10 mouse cellular contexts compared by ENCODE assay signal in genomic region chr2:32079191-32079725, GRCm38 (mm10). TPM values are rescaled to one million over a fixed set of nuclear protein-coding genes. Genes with fewer than 3 reads are reported as not detected.
A peak's percentile ranks its signal among the peaks of the same experiment; 100 is the strongest.
DNase-seq lines count a peak whose midpoint lies in the region.
"Had no signal": no experiment of that assay in that cellular context is flagged by ENCODE, and none has a peak within 500 bp of the region (broad histone marks: within the 10 kb centered on the region; RNA-seq: fewer than 3 reads in every experiment).

No protein-coding gene starts in this region.

- peaks cover 18% of the 10 kb centered on the region for H3K4me1 ChIP-seq in brown adipose tissue, adult 24 weeks (ENCODE audit: control insufficient read depth, insufficient read depth, insufficient read length, low read length)

- DNase-seq in kidney, postnatal 10 days = peak; percentile 40
- DNase-seq in kidney, adult 11 months = no peak
- peak; percentile 82 for DNase-seq in adrenal gland, adult 2 months
- DNase-seq in naive thymus-derived CD4-positive, alpha-beta T cell, adult 2 months (ENCODE audit: low read depth) = peak; percentile 54
- DNase-seq in layer of hippocampus, adult 11-12 months (ENCODE audit: low spot score) = no peak
- no peak for DNase-seq in right cerebral cortex, postnatal 10 days (ENCODE audit: low spot score in 2 of 2)
- no peak for DNase-seq in urinary bladder, postnatal 14 days (ENCODE audit: low spot score)
- DNase-seq: cerebellum, postnatal 14 days had no signal

- H3K4me3 ChIP-seq in brown adipose tissue, adult 24 weeks (ENCODE audit: insufficient read depth, low read depth, low read length) = no peak overlapping the region
- H3K4me3 ChIP-seq: intestine, embryonic 15.5 days had no signal

- H3K27ac ChIP-seq in brown adipose tissue, adult 24 weeks (replicated peaks; ENCODE audit: low read depth, low read length) = peak overlapping the region; percentile 79; the same call in 1 of the 2 replicates

RNA-seq across cellular contexts. Expression of gene Fam78a, which starts 5.4 kb away (rescaled TPM):
- total RNA-seq in adrenal gland, adult 2 months (2021) = 1 to 10 TPM; 1.5 to 4.8 TPM
- polyA plus RNA-seq in adrenal gland, adult 2 months (2012; rRNA removed) = 2.6 and 6.5 TPM in 2 replicates
- polyA plus RNA-seq in brown adipose tissue, adult 24 weeks (2012; ENCODE audit: insufficient read depth, insufficient read length, missing spikeins) = 0.24 and 1.0 TPM in 2 replicates

RNA-seq across cellular contexts. Expression of gene Plpp7, which starts 16.1 kb away (rescaled TPM):
- 1 to 10 TPM; 4.0 to 4.2 TPM for total RNA-seq in adrenal gland, adult 2 months (2021)
- 35.8 and 42.0 TPM in 2 replicates for polyA plus RNA-seq in adrenal gland, adult 2 months (2012; rRNA removed)
- 4.1 and 4.6 TPM in 2 replicates for polyA plus RNA-seq in brown adipose tissue, adult 24 weeks (2012; ENCODE audit: insufficient read depth, insufficient read length, missing spikeins)

Comparison
In these comparisons a context has a peak if more than half of its experiments do, and no peak if none do; other contexts are left out.
1. DNase-seq: peak in kidney, postnatal 10 days (single experiment), adrenal gland, adult 2 months (single experiment) and naive thymus-derived CD4-positive, alpha-beta T cell, adult 2 months (single experiment); none in kidney, adult 11 months (single experiment), layer of hippocampus, adult 11-12 months (single experiment), right cerebral cortex, postnatal 10 days (0 of 2) and urinary bladder, postnatal 14 days (single experiment).